Mouse (Mus musculus): ENCODE results near the gene Ifitm6.
"Not testable (repeated sequence)": the region's sequence is repeated elsewhere in the genome, so short reads cannot be mapped to it uniquely, and the experiment has no call there.

The Ifitm6 gene

GRCm38 (mm10) chr7:141017824-141018223, at the start of gene Ifitm6:
Gene Ifitm6, minus strand, starts transcription at chr7:141017924.
- DNase-seq, result not testable (repeated sequence)

- no peak for DNase-seq
These were observed 46.9 kb upstream of the Ifitm6 start for GRCm38 (mm10) chr7:141064576-141064975.

GRCm38 (mm10) chr7:141064175-141064574, 46.5 kb upstream of the Ifitm6 start:
- no peak for DNase-seq

GRCm38 (mm10) chr7:141063353-141063752, 45.6 kb upstream of the Ifitm6 start:
- no peak for DNase-seq

- peak; percentile 80 for DNase-seq
These were observed 44.8 kb upstream of the Ifitm6 start for GRCm38 (mm10) chr7:141062525-141062924.

GRCm38 (mm10) chr7:141061269-141061692, 43.6 kb upstream of the Ifitm6 start:
- DNase-seq, result peak; percentile 71

GRCm38 (mm10) chr7:141060426-141061242, 42.9 kb upstream of the Ifitm6 start, which contains the start of gene B4galnt4:
Gene B4galnt4, plus strand, starts transcription at chr7:141061104.
- DNase-seq, result peak; percentile 94

- DNase-seq, result no peak
These were observed 42.2 kb upstream of the Ifitm6 start for GRCm38 (mm10) chr7:141059929-141060328.

- DNase-seq, result no peak
These were observed 41.0 kb upstream of the Ifitm6 start for GRCm38 (mm10) chr7:141058601-141059341.

GRCm38 (mm10) chr7:141057541-141057940, 39.8 kb upstream of the Ifitm6 start:
- DNase-seq, result no peak

- no peak for DNase-seq
These were observed 39.3 kb upstream of the Ifitm6 start for GRCm38 (mm10) chr7:141056976-141057375.

- no peak for DNase-seq
These were observed 38.1 kb upstream of the Ifitm6 start for GRCm38 (mm10) chr7:141055785-141056184.

- DNase-seq, result no peak
These were observed 34.7 kb upstream of the Ifitm6 start for GRCm38 (mm10) chr7:141052421-141052820.

- DNase-seq, result no peak
These were observed 34.3 kb upstream of the Ifitm6 start for GRCm38 (mm10) chr7:141052016-141052415.

GRCm38 (mm10) chr7:141051060-141051685, 33.4 kb upstream of the Ifitm6 start:
- no peak for DNase-seq

GRCm38 (mm10) chr7:141049326-141049725, 31.6 kb upstream of the Ifitm6 start:
- no peak for DNase-seq

GRCm38 (mm10) chr7:141048226-141049218, 30.8 kb upstream of the Ifitm6 start:
- DNase-seq, result peak; percentile 84

- DNase-seq, result peak; percentile 73
These were observed 30.0 kb upstream of the Ifitm6 start for GRCm38 (mm10) chr7:141047581-141048225.

GRCm38 (mm10) chr7:141046931-141047580, 29.3 kb upstream of the Ifitm6 start:
- DNase-seq, result no peak

GRCm38 (mm10) chr7:141042539-141042938, 24.8 kb upstream of the Ifitm6 start:
- no peak for DNase-seq

GRCm38 (mm10) chr7:141041661-141042060, 23.9 kb upstream of the Ifitm6 start:
- DNase-seq, result peak; percentile 56
